23 mouse cellular contexts compared by ENCODE assay signal in genomic region chr12:36187081-36187480, GRCm38 (mm10). TPM values are rescaled to one million over a fixed set of nuclear protein-coding genes. Genes with fewer than 3 reads are reported as not detected.
DNase-seq lines count a peak whose midpoint lies in the region; ATAC-seq and TF ChIP-seq lines count a peak whose summit lies in the region.
"Had no signal": no experiment of that assay in that cellular context is flagged by ENCODE, and none has a peak within 500 bp of the region (broad histone marks: within the 10 kb centered on the region; RNA-seq: fewer than 3 reads in every experiment).

No protein-coding gene starts in this region.

- peak; percentile 53; the same call in 1 of the 2 replicates for ATAC-seq in heart, embryonic 16.5 days (replicated peaks; ENCODE audit: extremely low read depth, insufficient read depth, low FRiP score)
- peak; percentile 33 for ATAC-seq in CD4-positive, CD25-positive, alpha-beta regulatory T cell, adult 4 months
- 0 out of 2 replicates have a peak, but pooled peaks have one; percentile 39 for ATAC-seq in liver, embryonic 11.5 days (replicated peaks; ENCODE audit: low FRiP score)
- no peak for ATAC-seq in forebrain, embryonic 14.5 days
- ATAC-seq: hindbrain, embryonic 16.5 days; midbrain, embryonic 15.5 days had no signal

- intact Hi-C loops in heart, postnatal 25 days (cut with DNase I) = no loop called here

- no peaks in the 10 kb centered on the region for H3K9me3 ChIP-seq in heart, embryonic 16.5 days (replicated peaks; ENCODE audit: control insufficient read depth, low read length)
- H3K9me3 ChIP-seq in liver, embryonic 11.5 days (ENCODE audit: control insufficient read depth, low read length) = no peaks in the 10 kb centered on the region
- H3K9me3 ChIP-seq in forebrain, embryonic 14.5 days (replicated peaks; ENCODE audit: control insufficient read depth, low read length) = no peaks in the 10 kb centered on the region
- H3K9me3 ChIP-seq: embryonic facial prominence, embryonic 10.5 days; heart, embryonic 13.5 days; midbrain, embryonic 15.5 days had no signal

- H3K36me3 ChIP-seq in heart, embryonic 16.5 days (ENCODE audit: control insufficient read depth, insufficient read depth) = peaks cover 44% of the 10 kb centered on the region
- peaks cover 13% of the 10 kb centered on the region for H3K36me3 ChIP-seq in liver, embryonic 11.5 days (ENCODE audit: control insufficient read depth, insufficient read depth, low read length)
- H3K36me3 ChIP-seq in small intestine, adult 2 months (ENCODE audit: control insufficient read depth, insufficient read depth, low read length) = peaks cover 59% of the 10 kb centered on the region
- peaks cover 67% of the 10 kb centered on the region for H3K36me3 ChIP-seq in forebrain, embryonic 14.5 days (ENCODE audit: control insufficient read depth, insufficient read depth, low read length)

- no peak for TF ChIP-seq CTCF in small intestine, adult 2 months (IDR thresholded peaks at IDR 0.05; ENCODE audit: extremely low read depth, insufficient read length, insufficient replicate concordance, low read depth, low read length)

- no peak for DNase-seq in heart, postnatal 25 days (ENCODE audit: low spot score)
- no peak for DNase-seq in liver, embryonic 11.5 days (ENCODE audit: low spot score)
- DNase-seq in embryo, embryonic 11 days = no peak
- DNase-seq in right cerebral cortex, postnatal 36 days (ENCODE audit: low spot score in 2 of 2) = no peak
- DNase-seq in forebrain, embryonic 14.5 days (ENCODE audit: low spot score) = no peak
- DNase-seq: adrenal gland, postnatal 25 days; cerebellum, adult 2 months; gastrocnemius, adult 2 months; heart, postnatal 4 days; kidney, adult 2 months; kidney, postnatal 36 days; layer of hippocampus, adult 9-11 months; lung, embryonic 14.5 days; right cerebral cortex, postnatal 25 days; thymus, postnatal 36 days had no signal

- WGBS in heart, embryonic 16.5 days = 70% methylated on average over 6 of the region's 6 CpGs
- 72% methylated on average over 6 of the region's 6 CpGs for WGBS in liver, embryonic 11.5 days
- WGBS in small intestine, adult 2 months = 34% methylated on average over 6 of the region's 6 CpGs
- WGBS in forebrain, embryonic 14.5 days = 81% methylated on average over 6 of the region's 6 CpGs

- TF ChIP-seq POLR2A in small intestine, adult 2 months (IDR thresholded peaks at IDR 0.05; ENCODE audit: low read depth, low read length) = no peak

- no peak overlapping the region for H3K4me2 ChIP-seq in heart, embryonic 16.5 days (ENCODE audit: low read depth, low read length)
- H3K4me2 ChIP-seq in liver, embryonic 11.5 days = no peak overlapping the region
- H3K4me2 ChIP-seq in forebrain, embryonic 14.5 days (ENCODE audit: low read length) = no peak overlapping the region
- H3K4me2 ChIP-seq: heart, embryonic 13.5 days; lung, embryonic 14.5 days; midbrain, embryonic 15.5 days had no signal

- no peaks in the 10 kb centered on the region for H3K27me3 ChIP-seq in heart, embryonic 16.5 days (ENCODE audit: control insufficient read depth, insufficient read depth, low read length)
- H3K27me3 ChIP-seq in liver, embryonic 11.5 days (replicated peaks; ENCODE audit: control insufficient read depth, insufficient read depth, low read length) = no peaks in the 10 kb centered on the region
- H3K27me3 ChIP-seq in small intestine, adult 2 months (ENCODE audit: control insufficient read depth, insufficient read depth, low read length) = no peaks in the 10 kb centered on the region
- H3K27me3 ChIP-seq in forebrain, embryonic 14.5 days (replicated peaks; ENCODE audit: control insufficient read depth, insufficient read depth, low read length) = no peaks in the 10 kb centered on the region
- H3K27me3 ChIP-seq: CH12.LX; heart, embryonic 13.5 days; midbrain, embryonic 15.5 days had no signal

- H3K4me3 ChIP-seq in heart, embryonic 16.5 days (ENCODE audit: low read length) = no peak overlapping the region
- H3K4me3 ChIP-seq in liver, embryonic 11.5 days (ENCODE audit: low read depth, low read length) = no peak overlapping the region
- no peak overlapping the region for H3K4me3 ChIP-seq in small intestine, adult 2 months (ENCODE audit: low read depth, low read length)
- H3K4me3 ChIP-seq in forebrain, embryonic 14.5 days (ENCODE audit: low read depth, low read length) = no peak overlapping the region
- H3K4me3 ChIP-seq: embryonic facial prominence, embryonic 10.5 days; gastrocnemius, adult 2 months; heart, embryonic 13.5 days; midbrain, embryonic 15.5 days had no signal

- H3K4me1 ChIP-seq in heart, embryonic 16.5 days (ENCODE audit: control insufficient read depth, insufficient read depth, low read length) = peaks cover 3% of the 10 kb centered on the region; the same call in 1 of the 2 replicates
- H3K4me1 ChIP-seq in liver, embryonic 11.5 days (replicated peaks; ENCODE audit: control insufficient read depth, insufficient read depth, low read length) = no peaks in the 10 kb centered on the region
- peaks cover 7% of the 10 kb centered on the region; the same call in 1 of the 2 replicates for H3K4me1 ChIP-seq in small intestine, adult 2 months (ENCODE audit: control insufficient read depth, insufficient read depth, insufficient read length, low read length)
- H3K4me1 ChIP-seq in forebrain, embryonic 14.5 days (ENCODE audit: control insufficient read depth, insufficient read depth, low read length) = no peaks in the 10 kb centered on the region
- H3K4me1 ChIP-seq: embryonic facial prominence, embryonic 10.5 days; midbrain, embryonic 15.5 days had no signal

- no peak overlapping the region for H3K9ac ChIP-seq in heart, embryonic 16.5 days (ENCODE audit: low read length)
- no peak overlapping the region for H3K9ac ChIP-seq in liver, embryonic 11.5 days (ENCODE audit: low read depth, low read length)
- H3K9ac ChIP-seq in forebrain, embryonic 14.5 days (ENCODE audit: low read length) = no peak overlapping the region
- H3K9ac ChIP-seq: heart, embryonic 13.5 days; lung, embryonic 14.5 days; midbrain, embryonic 15.5 days had no signal

- no peak overlapping the region for H3K27ac ChIP-seq in heart, embryonic 16.5 days (ENCODE audit: low read length)
- H3K27ac ChIP-seq in liver, embryonic 11.5 days (ENCODE audit: low read depth, low read length) = no peak overlapping the region
- peak overlapping the region; percentile 55 for H3K27ac ChIP-seq in small intestine, adult 2 months (ENCODE audit: insufficient read depth, low read depth, low read length)
- H3K27ac ChIP-seq in forebrain, embryonic 14.5 days (ENCODE audit: low read depth, low read length) = no peak overlapping the region
- H3K27ac ChIP-seq: embryonic facial prominence, embryonic 10.5 days; gastrocnemius, adult 2 months; heart, embryonic 13.5 days; midbrain, embryonic 15.5 days had no signal

RNA-seq across cellular contexts. Expression of gene Bzw2, which starts 29.2 kb away (rescaled TPM):
- 197 and 210 TPM in 2 replicates for polyA plus RNA-seq in heart, embryonic 16.5 days (2015; fragmentation: Nextera tagmentation; extraction: Ambion mirVana)
- total RNA-seq in heart, postnatal 25 days (2021) = 100 to 1,000 TPM; 181 to 182 TPM
- polyA plus RNA-seq in CD4-positive, CD25-positive, alpha-beta regulatory T cell, adult 4 months (2017; shearing (Covaris generic)) = 100 to 1,000 TPM; 167 to 181 TPM
- polyA plus RNA-seq in liver, embryonic 11.5 days (2014; fragmentation: Nextera tagmentation; extraction: Ambion mirVana) = 181 and 200 TPM in 2 replicates
- polyA plus RNA-seq in small intestine, adult 2 months (2012; rRNA removed) = 2.5 and 4.8 TPM in 2 replicates
- polyA plus RNA-seq in forebrain, embryonic 14.5 days (2014; fragmentation: Nextera tagmentation; extraction: Ambion mirVana) = 541 and 574 TPM in 2 replicates

RNA-seq across cellular contexts. Expression of gene Ankmy2, which starts 30.2 kb away (rescaled TPM):
- 26.0 and 26.7 TPM in 2 replicates for polyA plus RNA-seq in heart, embryonic 16.5 days (2015; fragmentation: Nextera tagmentation; extraction: Ambion mirVana)
- total RNA-seq in heart, postnatal 25 days (2021) = 10 to 100 TPM; 15.5 to 17.1 TPM
- 10 to 100 TPM; 47.9 to 53.4 TPM for polyA plus RNA-seq in CD4-positive, CD25-positive, alpha-beta regulatory T cell, adult 4 months (2017; shearing (Covaris generic))
- 24.2 TPM in 2 replicates for polyA plus RNA-seq in liver, embryonic 11.5 days (2014; fragmentation: Nextera tagmentation; extraction: Ambion mirVana)
- polyA plus RNA-seq in small intestine, adult 2 months (2012; rRNA removed) = 3.4 and 5.5 TPM in 2 replicates
- 55.4 and 70.3 TPM in 2 replicates for polyA plus RNA-seq in forebrain, embryonic 14.5 days (2014; fragmentation: Nextera tagmentation; extraction: Ambion mirVana)

Comparison
In these comparisons a context has a peak if more than half of its experiments do, and no peak if none do; other contexts are left out.
1. RNA of gene Bzw2, which starts 29.2 kb away (polyA plus RNA-seq): 541 to 574 TPM in forebrain, embryonic 14.5 days, 197 to 210 TPM in heart, embryonic 16.5 days, 181 to 200 TPM in liver, embryonic 11.5 days and 167 to 181 TPM in CD4-positive, CD25-positive, alpha-beta regulatory T cell, adult 4 months; 2.5 to 4.8 TPM in small intestine, adult 2 months; every median in the first group is over 10 times any median in the second.